Mouse (Mus musculus) embryonic fibroblast, embryonic 13.5 days (primary cell): ENCODE measurements around the gene Rnd2.

Experiments
- CTCF ChIP-seq: IDR thresholded peaks from 2 replicates; pipeline ENCODE4 v1.5.1; 2011; ENCODE audit warnings: mild to moderate bottlenecking, control low read depth, low read length, moderate library complexity, borderline replicate concordance; ENCODE audit not compliant: insufficient read depth
- POLR2A ChIP-seq: IDR thresholded peaks from 2 replicates; pipeline ENCODE4 v1.6.1; 2011; ENCODE audit warnings: low read depth, mild to moderate bottlenecking, control low read depth, low read length, moderate library complexity

DNA sequence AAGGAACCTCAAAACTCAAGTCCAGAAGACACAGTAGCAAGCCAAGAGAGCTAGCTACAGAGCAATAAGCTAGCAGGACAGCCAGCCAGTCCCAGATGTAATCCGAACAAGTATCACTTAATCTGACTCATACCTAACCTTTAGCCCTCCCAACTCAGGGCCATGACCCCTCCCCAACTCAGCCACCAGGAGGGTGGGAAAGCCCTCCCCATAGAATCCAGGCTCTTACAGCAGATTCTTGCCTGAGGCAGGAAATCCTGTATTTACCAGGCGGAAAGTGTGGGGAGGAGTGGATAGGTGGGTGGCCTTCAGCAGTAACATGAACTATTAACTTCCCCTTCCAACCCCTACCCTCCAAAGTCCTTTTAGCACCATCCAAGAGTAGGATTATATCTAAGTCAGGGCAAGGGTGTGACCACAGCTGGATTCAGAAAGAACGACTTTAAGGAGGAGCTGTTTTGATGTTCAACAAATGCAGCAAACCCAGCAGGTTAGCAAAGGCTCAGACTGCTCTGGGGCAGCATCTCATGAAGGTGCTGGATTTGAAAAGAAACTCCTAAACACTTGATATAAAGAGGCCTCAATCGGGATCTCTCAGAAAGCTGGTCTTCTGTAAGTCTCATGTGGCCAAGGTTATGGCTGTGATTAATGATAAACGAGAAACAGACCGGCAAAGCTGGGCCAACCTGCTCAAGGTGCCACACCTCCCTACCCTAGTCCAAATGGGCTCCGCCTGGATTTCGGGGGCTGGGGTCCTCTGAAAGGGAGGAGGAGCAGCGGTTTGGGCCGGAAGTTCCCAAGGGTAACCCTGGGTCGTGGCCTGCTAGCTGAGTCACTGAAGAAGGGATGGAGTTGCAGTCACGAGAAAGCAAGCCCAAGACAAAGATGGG is at the start of gene Rnd2:
- no peak for TF ChIP-seq CTCF
- TF ChIP-seq POLR2A = no peak; the same call in 1 of the 2 replicates
